Mouse (Mus musculus): ENCODE measurements around the gene Pknox2. TPM values are rescaled to one million over a fixed set of nuclear protein-coding genes. Genes with fewer than 3 reads are reported as not detected.

The Pknox2 gene
- total RNA-seq, 2 experiments from 2014 or later, result 27.9 TPM

DNA sequence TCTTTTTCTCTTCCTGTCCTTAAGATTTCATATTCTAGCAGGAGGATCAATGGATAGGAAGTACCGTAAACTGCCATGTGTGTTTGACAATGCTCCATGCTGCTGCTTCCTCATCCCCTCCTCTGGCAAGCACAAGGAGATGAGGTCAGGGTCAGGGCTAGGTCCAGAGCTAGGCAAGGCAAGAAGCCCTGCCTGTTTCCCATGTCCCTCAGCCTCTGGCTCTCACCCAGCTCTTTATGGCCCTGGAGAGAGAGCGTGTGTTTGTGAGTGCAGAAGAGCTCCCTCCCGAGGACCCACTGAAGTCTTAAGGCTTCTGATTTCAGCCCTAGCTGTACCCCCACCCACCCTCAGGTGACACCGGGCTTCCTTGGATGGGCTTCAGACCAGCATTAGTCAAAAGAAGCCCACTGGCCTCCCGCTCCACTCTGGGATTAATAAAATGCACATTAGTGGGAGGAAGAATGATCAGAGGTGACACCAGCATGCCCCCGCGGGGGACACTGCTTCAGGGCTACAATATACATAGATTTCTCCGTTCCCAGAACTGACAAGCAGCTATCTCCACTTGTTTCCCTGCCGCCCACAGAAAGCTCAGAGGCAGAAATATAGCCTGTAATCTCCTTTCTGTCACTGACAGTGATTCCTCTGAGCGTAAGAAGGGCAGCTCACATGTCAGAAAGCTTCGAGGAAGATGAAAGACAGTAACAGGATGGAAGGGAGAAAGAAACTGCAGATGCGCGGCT, 156.4 kb downstream of the Pknox2 start:
- no peak for DNase-seq

DNA sequence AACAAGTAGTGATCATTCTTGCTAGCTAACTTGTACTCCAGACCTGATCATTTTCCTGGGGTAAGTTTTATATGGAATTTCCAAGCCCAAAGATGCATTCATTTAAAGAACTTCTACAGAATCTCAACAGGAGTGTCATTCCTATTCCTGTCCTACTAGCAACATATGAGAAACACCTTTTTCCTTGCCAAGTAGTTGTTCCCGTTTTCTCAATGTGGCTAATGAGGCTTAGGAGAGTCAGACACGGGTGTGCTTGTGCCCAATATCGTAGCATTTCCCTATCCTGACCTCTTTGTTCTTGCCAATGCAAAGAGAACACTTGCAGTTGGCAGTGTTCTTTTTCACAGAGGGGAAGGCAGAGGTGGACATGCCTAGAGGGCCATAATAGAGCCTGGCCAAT, 157.2 kb downstream of the Pknox2 start:
- no peak for DNase-seq

GRCm38 (mm10) chr9:36985233-36985632, 162.0 kb downstream of the Pknox2 start:
- DNase-seq, result no peak

DNA sequence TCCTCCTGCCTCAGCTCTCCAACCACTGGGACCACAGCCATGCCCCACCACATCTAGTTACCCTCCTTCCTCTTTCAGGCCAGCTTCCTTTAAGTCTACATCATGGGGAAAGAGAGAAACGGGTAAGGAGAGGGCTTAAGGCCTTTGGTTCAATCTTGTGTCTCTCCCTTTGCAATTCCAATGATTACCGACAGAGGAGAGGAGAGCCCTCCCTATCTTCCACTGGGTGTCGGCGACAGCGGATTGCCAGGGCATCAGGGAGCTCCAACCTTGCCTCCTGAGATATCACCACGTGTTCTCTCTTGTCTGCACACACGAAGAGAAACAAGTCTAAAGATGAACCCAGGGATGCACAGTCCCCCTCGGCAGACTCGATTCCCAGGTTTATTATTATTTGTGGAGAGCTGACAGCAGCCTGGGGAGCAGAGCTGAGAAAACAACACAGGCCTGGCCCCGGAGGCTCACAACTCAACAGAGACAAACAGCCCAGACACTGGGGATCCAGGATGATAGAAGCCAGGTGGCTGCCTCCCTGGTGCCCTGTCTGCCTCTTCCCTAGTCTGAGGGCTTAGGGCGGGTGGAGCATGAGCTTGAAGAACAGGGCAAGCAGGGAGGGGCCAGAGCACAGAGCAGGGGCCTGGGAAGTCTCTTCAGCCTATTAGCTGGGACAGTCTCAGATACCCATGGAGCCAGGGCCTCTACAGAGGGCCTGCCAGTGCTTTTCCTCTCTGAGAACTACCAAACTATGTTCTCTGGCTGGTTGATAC, 170.4 kb downstream of the Pknox2 start:
- no peak for DNase-seq

- peak; percentile 36 for DNase-seq
These were observed 173.6 kb downstream of the Pknox2 start for GRCm38 (mm10) chr9:36973486-36974227.

DNA sequence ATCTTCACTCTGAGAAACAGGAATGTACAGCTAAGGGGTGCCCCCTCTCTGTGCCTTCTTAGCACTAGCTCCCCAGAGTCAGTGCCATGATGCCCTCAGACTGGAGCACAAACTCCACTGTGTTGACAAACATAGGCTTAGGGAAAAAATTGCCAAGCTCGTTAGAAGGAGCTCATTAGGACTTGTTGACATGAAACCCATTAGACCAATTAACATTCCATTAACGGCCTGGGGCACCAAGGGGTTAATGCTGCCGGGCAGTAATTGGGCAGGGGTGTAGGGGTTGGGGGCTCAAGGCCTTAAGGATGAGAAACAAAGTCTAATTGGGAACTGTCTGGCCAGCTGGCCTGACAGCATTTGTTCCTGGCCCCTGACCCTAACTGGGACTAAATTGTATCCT, 175.1 kb downstream of the Pknox2 start:
- DNase-seq, result no peak

- no peak for DNase-seq
These were observed 176.1 kb downstream of the Pknox2 start for GRCm38 (mm10) chr9:36971066-36971465.

GRCm38 (mm10) chr9:36970651-36971050, 176.6 kb downstream of the Pknox2 start:
- peak; percentile 87 for DNase-seq

GRCm38 (mm10) chr9:36969131-36969530, 178.1 kb downstream of the Pknox2 start:
- no peak for DNase-seq

- DNase-seq, result peak; percentile 36
These were observed 178.5 kb downstream of the Pknox2 start for GRCm38 (mm10) chr9:36968713-36969112.

DNA sequence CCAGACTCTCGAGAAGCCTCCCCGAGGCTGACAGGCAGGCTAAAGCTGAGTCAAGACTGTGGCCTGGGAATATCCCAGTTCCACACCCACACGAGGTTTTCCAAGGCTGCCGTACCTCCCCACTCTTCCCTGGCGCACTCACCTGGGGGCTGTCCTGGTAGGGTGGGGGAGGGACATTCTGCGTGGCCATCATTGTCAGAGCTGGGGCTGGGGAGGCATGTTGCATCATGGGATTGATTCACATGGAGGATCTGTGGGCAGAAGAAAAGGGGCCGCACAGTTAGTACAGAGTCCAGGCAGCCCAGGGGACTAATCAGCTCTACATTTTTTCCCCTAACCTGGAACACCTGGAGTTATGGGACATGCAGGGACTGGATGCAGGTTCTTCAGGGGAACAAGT, 179.0 kb downstream of the Pknox2 start:
- DNase-seq, result no peak

GRCm38 (mm10) chr9:36965720-36966119, 181.5 kb downstream of the Pknox2 start:
- no peak for DNase-seq

GRCm38 (mm10) chr9:36964230-36964629, 183.0 kb downstream of the Pknox2 start:
- DNase-seq, result no peak

DNA sequence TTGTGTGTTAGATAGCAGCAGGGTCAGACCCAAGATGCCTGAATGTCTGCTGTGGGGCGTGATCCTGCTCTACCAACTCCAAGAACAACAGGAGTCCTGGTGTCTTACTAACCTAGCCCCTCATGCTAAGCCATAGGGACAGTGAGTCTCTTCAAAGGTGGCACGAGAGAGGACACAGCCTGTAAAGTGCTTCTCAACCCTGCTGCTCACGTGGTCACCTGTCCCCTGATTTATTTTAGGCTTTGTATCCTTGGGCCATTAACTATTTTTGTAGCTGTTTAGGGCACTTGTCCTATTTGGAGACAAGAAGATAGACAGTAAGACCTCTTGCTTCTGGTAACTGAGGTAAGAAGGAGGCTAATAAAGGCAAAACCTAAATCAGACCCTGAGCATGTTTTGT, 183.7 kb downstream of the Pknox2 start:
- DNase-seq, result no peak

- no peak for DNase-seq
These were observed 185.3 kb downstream of the Pknox2 start for GRCm38 (mm10) chr9:36961874-36962273.

DNA sequence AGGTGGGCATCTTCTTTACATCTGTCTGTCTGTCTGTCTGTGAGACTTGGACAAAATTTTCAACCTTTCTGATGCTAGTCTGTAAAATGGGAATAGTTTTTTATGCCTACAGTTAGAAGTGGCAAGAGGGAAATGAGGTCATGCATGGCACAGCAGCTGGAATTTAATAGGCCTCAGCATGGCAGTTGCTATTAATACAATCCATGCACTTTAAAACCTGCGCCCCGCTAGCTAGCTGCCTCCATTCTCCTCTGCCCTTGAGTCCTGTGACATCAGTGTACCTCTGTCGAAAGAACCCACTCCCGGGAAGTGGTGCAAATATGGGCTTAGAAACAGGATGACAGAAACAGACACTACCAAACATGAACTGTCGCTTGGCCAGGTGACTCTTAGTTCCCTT, 186.1 kb downstream of the Pknox2 start:
- no peak for DNase-seq

- DNase-seq, result no peak
These were observed 196.1 kb downstream of the Pknox2 start for GRCm38 (mm10) chr9:36951133-36951484.

DNA sequence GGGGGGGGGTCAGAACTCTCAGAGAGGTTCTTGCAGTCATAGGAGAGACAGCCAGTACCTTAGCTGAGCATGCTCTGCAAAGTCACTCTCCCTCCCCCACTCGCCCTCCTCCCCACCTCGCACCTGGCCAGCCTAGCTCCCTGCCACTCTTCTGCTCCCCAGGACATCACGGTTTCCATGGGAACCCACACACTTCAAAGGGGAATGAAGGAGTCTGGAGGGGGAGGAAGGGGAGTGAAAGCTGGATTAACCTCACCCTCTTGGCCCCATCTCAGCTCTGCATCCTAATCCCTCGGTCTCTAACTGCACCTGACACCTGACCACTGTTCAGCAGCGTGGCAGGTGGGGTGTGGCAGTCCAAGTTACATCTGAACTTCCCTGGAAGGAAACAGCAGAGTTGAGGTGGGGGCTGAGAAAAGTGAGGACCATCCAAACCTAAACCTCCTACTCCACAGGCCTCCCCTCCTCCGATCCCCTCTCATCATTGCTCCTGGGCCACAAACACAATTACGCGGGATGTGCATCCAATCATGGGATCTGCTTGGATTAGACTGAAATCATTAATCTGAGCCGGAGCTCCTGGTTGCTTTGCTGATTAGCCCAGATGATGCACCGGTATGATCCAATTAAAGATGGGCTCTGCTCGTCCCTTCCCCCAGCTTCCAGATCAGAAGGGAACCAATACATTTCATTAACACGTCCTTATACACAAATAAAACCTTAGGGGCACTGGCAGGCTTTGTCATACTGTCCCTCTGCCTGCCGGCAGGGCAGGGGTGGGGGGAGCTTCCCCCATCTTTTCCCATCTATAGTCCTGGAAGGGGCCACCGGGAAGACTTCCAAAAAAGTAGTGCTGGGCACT, 196.7 kb downstream of the Pknox2 start:
- no peak for DNase-seq

GRCm38 (mm10) chr9:36948181-36948580, 199.0 kb downstream of the Pknox2 start:
- DNase-seq, result no peak

GRCm38 (mm10) chr9:36947056-36947694, 200.0 kb downstream of the Pknox2 start:
- DNase-seq, result peak; percentile 25

DNA sequence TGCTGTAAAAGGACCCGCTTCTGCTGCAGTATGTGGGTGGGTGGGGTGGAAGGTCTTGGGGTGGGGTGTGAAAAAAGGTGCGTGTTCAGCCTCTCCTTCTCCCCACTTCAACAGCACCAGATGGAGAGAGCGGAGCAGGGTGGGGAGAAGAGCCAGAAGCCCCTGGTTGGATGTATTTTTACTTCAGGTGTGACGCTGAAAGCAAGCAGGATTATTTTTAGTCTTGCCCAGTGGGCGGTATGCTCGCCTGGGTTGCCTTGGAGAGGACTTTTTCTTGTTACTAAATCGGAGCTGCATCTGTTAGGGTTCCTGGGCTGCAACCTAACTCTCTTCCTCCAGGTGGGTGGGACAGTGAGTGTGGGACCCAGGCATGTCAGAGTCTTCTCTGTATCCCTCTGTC, 202.4 kb downstream of the Pknox2 start:
- no peak for DNase-seq

DNA sequence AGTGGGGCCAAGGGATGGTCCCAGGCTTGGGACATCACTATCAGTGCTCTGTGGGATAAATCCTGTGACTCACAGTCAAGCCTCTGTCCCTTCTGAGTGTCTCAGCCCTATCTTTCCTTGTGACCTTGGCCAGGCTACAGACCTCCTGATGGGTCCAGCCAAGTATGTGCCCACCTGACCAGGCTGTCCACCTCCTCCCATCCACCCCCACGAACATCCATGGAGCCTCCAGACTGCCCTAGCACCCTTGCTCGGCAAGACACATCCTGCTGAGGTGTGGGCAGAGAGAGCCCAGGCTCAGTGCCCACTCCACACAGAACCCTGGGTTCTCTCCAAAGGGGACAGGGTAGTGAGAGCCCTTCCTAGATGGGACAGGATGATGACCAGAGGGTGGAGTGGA, 204.6 kb downstream of the Pknox2 start:
- no peak for DNase-seq

Data from gastrocnemius, postnatal 10 days (tissue).